Mouse (Mus musculus) hindbrain, postnatal 0 days (tissue): ENCODE results near the gene Dapk3. TPM values are rescaled to one million over a fixed set of nuclear protein-coding genes. Genes with fewer than 3 reads are reported as not detected.

ENCODE experiments used
- ATAC-seq: fragments of 200-750 bp; cut with Nextera tagmentation; 2 replicates; pipeline ENCODE4 v1.8.0; 2017; ENCODE audit warnings: mild to moderate bottlenecking, moderate TSS enrichment, moderate library complexity
- DNase-seq: peaks from one replicate; pipeline ENCODE4 v3.0.0-alpha.2; 2015; ENCODE audit warnings: low spot score
- H3K27ac ChIP-seq: fragments of 300-500 bp; sonication (generic); 2 replicates; pipeline ENCODE4 v1.5.1; 2014; ENCODE audit warnings: mild to moderate bottlenecking
- H3K27me3 ChIP-seq: fragments of 300-500 bp; sonication (generic); 2 replicates; pipeline ENCODE4 v1.6.1; 2014; ENCODE audit warnings: low read length, mixed read lengths; ENCODE audit not compliant: insufficient read depth
- H3K36me3 ChIP-seq: fragments of 300-500 bp; sonication (generic); 2 replicates; pipeline ENCODE4 v1.6.1; 2014; ENCODE audit warnings: low read length, mixed read lengths; ENCODE audit not compliant: insufficient read depth
- H3K4me1 ChIP-seq: fragments of 300-500 bp; sonication (generic); 2 replicates; pipeline ENCODE4 v1.6.1; 2014; ENCODE audit warnings: antibody characterized with exemption, low read length, mixed read lengths; ENCODE audit not compliant: insufficient read depth
- H3K4me2 ChIP-seq: fragments of 300-500 bp; sonication (generic); 2 replicates; pipeline ENCODE4 v1.6.1; 2014; ENCODE audit warnings: low read depth, mild to moderate bottlenecking, low read length, moderate library complexity, mixed read lengths
- H3K4me3 ChIP-seq: fragments of 300-500 bp; sonication (generic); 2 replicates; pipeline ENCODE4 v1.5.1; 2014; ENCODE audit warnings: low read length
- H3K9ac ChIP-seq: fragments of 300-500 bp; sonication (generic); replicated peaks from 2 replicates; pipeline ENCODE4 v1.6.1; 2014; ENCODE audit warnings: mild to moderate bottlenecking, low read length, moderate library complexity, mixed read lengths
- H3K9me3 ChIP-seq: fragments of 300-500 bp; sonication (generic); 2 replicates; pipeline ENCODE4 v1.6.1; 2016; ENCODE audit warnings: low read length, mixed read lengths
- CTCF ChIP-seq: IDR thresholded peaks from 2 replicates; pipeline ENCODE4 v1.5.1; 2016; ENCODE audit warnings: antibody characterized with exemption, control low read depth, low read depth
- WGBS: fragments of 180-500 bp; shearing (Covaris S2); extraction: QIAGEN DNeasy Blood & Tissue Kit; methylation state at CpG from one replicate; pipeline ENCODE4 v1.1.7; 2014; 5-methylcytosine and 5-hydroxymethylcytosine counted together
- polyA plus RNA-seq: library from polyadenylated mRNA; unstranded; fragments of >200 nt; fragmentation: Nextera tagmentation; extraction: Ambion mirVana; gene quantifications from 2 replicates; pipeline ENCODE4 v1.2.1, GENCODE M21; 2015
- total RNA-seq: library from RNA; depleted of rRNA; stranded (reverse); fragments of >200 nt; gene quantifications from 2 replicates; pipeline ENCODE4 v1.2.3, GENCODE M21; 2014

Dapk3 gene
- total and polyA plus RNA-seq, 2 experiments from 2014 or later: 52.3 to 69.7 TPM

DNA sequence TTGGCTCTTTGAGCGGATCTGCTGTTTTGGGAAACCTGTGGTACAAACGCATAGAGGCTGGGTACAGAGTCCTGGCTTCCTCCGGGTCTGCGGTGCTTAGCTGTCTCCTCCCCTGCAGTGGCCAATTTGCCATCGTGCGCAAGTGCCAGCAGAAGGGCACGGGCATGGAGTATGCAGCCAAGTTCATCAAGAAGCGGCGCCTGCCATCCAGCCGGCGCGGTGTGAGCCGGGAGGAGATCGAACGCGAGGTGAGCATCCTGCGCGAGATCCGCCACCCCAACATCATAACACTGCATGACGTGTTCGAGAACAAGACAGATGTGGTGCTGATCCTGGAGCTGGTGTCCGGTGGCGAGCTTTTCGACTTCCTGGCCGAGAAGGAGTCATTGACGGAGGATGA lies 7.0 kb downstream of the Dapk3 start:
- Histone ChIP-seq H3K4me3 (no peak overlapping the region), H3K4me2 (no peak overlapping the region), H3K27me3 (no peaks in the 10 kb centered on the region), H3K4me1 (peaks cover 9% of the 10 kb centered on the region; the same call in 1 of the 2 replicates), H3K27ac (no peak overlapping the region), H3K36me3 (peaks cover 27% of the 10 kb centered on the region; the same call in 1 of the 2 replicates), H3K9me3 (no peaks in the 10 kb centered on the region), H3K9ac (no peak overlapping the region)
- 78% methylated on average over 26 of the region's 26 CpGs for WGBS
- no peak for TF ChIP-seq CTCF
- DNase-seq (no peak), ATAC-seq (no peak)

DNA sequence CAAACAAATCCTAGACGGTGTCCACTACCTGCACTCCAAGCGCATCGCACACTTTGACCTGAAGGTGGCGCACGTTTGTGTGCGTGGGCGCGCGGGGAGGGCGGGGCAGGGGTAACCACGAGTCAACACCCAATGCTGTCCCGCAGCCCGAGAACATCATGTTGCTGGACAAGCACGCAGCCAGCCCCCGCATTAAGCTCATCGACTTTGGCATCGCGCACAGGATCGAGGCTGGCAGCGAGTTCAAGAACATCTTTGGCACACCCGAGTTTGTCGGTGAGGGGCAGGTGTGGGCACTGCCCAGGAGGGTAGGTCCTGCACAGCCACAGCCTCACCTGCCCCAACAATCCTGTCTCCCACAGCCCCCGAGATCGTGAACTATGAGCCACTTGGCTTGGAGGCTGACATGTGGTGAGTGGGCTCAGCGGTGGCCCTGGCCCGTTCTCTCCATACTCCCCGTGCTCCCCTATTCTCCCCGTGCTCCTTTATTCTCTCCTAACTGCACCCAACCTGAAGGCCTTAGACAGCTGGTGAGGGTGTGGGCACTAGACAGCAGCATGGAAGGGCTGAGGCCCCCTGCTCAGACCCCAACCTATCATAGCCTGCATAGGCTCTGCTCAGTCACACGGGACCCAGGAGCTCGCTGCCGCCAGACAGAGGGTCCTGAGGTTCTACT lies 7.6 kb downstream of the Dapk3 start:
- Histone ChIP-seq H3K36me3 (peaks cover 22% of the 10 kb centered on the region; the same call in 1 of the 2 replicates), H3K9me3 (no peaks in the 10 kb centered on the region), H3K4me2 (no peak overlapping the region), H3K27me3 (peaks cover 2% of the 10 kb centered on the region; the same call in 1 of the 2 replicates), H3K9ac (no peak overlapping the region), H3K4me1 (peaks cover 9% of the 10 kb centered on the region; the same call in 1 of the 2 replicates), H3K4me3 (no peak overlapping the region), H3K27ac (no peak overlapping the region)
- ATAC-seq: no peak
- peak; percentile 62 for TF ChIP-seq CTCF
- WGBS: 72% methylated on average over 31 of the region's 31 CpGs
- peak; percentile 17 for DNase-seq

DNA sequence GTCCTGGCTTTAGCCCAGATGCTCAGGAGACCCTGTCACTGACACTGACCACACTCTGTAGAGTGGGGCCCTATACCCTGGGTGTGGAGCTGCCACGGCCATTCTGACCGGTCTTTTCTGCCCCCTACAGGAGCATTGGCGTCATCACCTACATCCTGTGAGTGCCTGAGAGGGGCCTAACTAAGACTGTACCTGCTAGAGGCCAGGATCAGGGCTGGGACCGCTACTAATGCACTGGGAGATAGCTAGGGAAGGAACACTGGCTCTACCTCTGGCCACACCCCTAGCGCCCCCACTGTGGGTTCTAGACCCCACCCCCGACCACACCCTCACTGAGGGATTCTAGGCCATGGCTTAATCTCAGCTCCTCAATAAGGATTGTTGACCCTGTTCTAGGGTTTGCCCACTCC lies 8.1 kb downstream of the Dapk3 start:
- peak; percentile 44 for TF ChIP-seq CTCF
- Histone ChIP-seq H3K36me3 (peaks cover 20% of the 10 kb centered on the region; the same call in 1 of the 2 replicates), H3K9ac (no peak overlapping the region), H3K4me1 (peaks cover 9% of the 10 kb centered on the region; the same call in 1 of the 2 replicates), H3K4me3 (no peak overlapping the region), H3K9me3 (no peaks in the 10 kb centered on the region), H3K4me2 (no peak overlapping the region), H3K27ac (no peak overlapping the region), H3K27me3 (peaks cover 8% of the 10 kb centered on the region; the same call in 1 of the 2 replicates)
- DNase-seq (no peak), ATAC-seq (no peak)
- 79% methylated on average over 6 of the region's 6 CpGs for WGBS

DNA sequence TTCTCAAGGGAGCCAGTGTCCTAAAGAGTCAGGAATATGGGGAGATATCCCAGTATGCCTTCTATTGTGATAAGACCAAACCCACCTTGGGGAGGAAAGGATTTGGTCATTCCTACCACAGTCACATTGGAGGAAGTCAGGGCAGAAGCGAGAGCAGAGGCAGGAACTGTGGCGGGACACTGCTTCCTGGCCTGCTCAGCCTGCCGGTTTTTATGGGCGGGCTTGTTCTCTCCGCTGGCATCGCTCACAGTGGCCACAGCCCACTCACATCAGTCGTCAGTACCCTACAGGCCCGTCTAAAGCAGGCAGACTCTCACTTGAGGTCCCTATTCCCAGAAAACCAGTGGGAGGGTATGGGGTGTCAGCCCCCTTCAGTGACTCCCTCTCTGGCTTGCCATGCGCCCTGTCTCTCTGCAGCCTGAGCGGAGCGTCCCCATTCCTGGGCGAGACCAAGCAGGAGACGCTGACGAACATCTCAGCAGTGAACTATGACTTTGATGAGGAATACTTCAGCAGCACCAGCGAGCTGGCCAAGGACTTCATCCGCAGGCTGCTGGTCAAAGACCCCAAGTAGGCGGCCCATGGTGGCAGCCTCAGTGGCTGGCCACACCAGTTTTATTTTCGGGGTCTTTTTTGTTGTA lies 8.7 kb downstream of the Dapk3 start:
- no peak for DNase-seq
- no peak overlapping the region; the same call in 1 of the 2 replicates for H3K9ac ChIP-seq
- H3K27ac ChIP-seq: peak overlapping the region; percentile 93
- 87% methylated on average over 18 of the region's 18 CpGs for WGBS
- no peak for TF ChIP-seq CTCF
- ATAC-seq: no peak
- peaks cover 20% of the 10 kb centered on the region; the same call in 1 of the 2 replicates for H3K36me3 ChIP-seq
- no peaks in the 10 kb centered on the region for H3K9me3 ChIP-seq
- H3K27me3 ChIP-seq: peaks cover 9% of the 10 kb centered on the region; the same call in 1 of the 2 replicates
- H3K4me3 ChIP-seq: no peak overlapping the region
- H3K4me2 ChIP-seq: peak overlapping the region; percentile 95
- peaks cover 9% of the 10 kb centered on the region; the same call in 1 of the 2 replicates for H3K4me1 ChIP-seq

DNA sequence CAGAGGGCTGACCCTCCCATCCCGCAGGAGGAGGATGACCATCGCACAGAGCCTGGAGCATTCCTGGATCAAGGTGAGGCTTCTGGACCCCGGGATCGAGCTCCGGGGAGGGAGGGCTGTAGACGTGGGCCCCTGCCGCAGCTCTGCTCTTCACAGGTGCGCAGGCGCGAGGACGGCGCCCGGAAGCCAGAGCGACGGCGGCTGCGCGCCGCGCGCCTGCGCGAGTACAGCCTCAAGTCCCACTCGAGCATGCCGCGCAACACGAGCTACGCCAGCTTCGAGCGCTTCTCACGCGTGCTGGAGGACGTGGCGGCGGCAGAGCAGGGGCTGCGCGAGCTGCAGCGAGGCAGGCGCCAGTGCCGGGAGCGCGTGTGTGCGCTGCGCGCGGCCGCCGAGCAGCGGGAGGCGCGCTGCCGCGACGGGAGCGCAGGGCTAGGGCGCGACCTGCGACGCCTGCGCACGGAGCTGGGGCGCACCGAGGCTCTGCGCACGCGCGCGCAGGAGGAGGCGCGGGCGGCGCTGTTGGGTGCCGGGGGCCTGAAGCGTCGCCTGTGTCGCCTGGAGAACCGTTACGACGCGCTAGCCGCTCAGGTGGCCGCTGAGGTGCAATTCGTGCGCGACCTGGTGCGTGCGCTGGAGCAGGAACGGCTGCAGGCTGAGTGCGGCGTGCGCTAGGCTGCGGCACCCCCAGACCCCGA lies 9.6 kb downstream of the Dapk3 start:
- Histone ChIP-seq H3K4me2 (peak overlapping the region; percentile 95), H3K36me3 (peaks cover 14% of the 10 kb centered on the region; the same call in 1 of the 2 replicates), H3K9ac (peak overlapping the region; percentile 63), H3K27me3 (peaks cover 12% of the 10 kb centered on the region; the same call in 1 of the 2 replicates), H3K4me3 (peak overlapping the region; percentile 47), H3K9me3 (no peaks in the 10 kb centered on the region), H3K4me1 (peaks cover 9% of the 10 kb centered on the region; the same call in 1 of the 2 replicates), H3K27ac (peak overlapping the region; percentile 93)
- DNase-seq (peak; percentile 95), ATAC-seq (peak; percentile 88)
- TF ChIP-seq CTCF: no peak
- WGBS: 1% methylated on average over 69 of the region's 93 CpGs

DNA sequence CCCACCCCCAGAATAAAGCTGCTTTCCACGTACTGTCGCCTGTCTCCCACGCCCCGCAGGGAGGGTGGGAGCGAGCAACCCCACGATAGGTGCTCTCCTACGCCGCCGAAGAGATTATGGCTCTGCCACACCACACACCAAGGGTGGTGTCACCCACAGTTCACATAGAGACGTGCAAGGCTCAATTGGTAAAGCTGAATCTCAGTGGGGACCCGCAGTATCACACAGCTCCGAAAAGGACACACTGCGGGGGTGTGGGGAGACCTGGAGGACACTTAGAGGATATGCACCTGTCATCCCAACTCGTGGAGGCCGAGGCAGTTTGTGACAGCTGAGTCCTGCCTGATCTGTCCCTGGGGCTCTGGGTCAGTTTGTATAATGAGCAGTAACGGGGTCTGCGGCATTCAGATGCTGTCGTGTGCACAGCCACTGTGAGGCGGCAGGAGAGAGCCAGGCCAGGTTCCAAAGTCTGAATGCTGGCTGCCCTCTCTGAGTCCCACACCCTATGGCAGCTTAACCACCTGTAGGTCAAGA lies 10.2 kb downstream of the Dapk3 start:
- Histone ChIP-seq H3K4me1 (peaks cover 9% of the 10 kb centered on the region; the same call in 1 of the 2 replicates), H3K9me3 (no peaks in the 10 kb centered on the region), H3K9ac (peak overlapping the region; percentile 63), H3K4me3 (peak overlapping the region; percentile 47), H3K36me3 (peaks cover 14% of the 10 kb centered on the region; the same call in 1 of the 2 replicates), H3K4me2 (peak overlapping the region; percentile 95), H3K27me3 (peaks cover 12% of the 10 kb centered on the region; the same call in 1 of the 2 replicates), H3K27ac (peak overlapping the region; percentile 93)
- WGBS: 2% methylated on average over 19 of the region's 19 CpGs
- ATAC-seq: peak; percentile 60
- TF ChIP-seq CTCF: no peak
- peak; percentile 62 for DNase-seq
